Mouse (Mus musculus) ES-E14 (cell line): ENCODE results near the gene Dab2ip. TPM values are rescaled to one million over a fixed set of nuclear protein-coding genes. Genes with fewer than 3 reads are reported as not detected.

Source experiments
- DNase-seq: peaks from one replicate; pipeline ENCODE4 v3.0.0-alpha.2; 2013; ENCODE audit warnings: low read depth, low spot score
- H3K27ac ChIP-seq: 2 replicates; pipeline ENCODE4 v1.5.1; 2012; ENCODE audit warnings: low read depth, mild to moderate bottlenecking, low read length, moderate library complexity, mixed read lengths; ENCODE audit not compliant: poor library complexity, insufficient read depth, severe bottlenecking
- H3K36me3 ChIP-seq: 2 replicates; pipeline ENCODE4 v1.6.1; 2012; ENCODE audit warnings: mild to moderate bottlenecking, low read length, moderate library complexity, mixed read lengths; ENCODE audit not compliant: control insufficient read depth, poor library complexity, insufficient read depth, severe bottlenecking
- H3K4me1 ChIP-seq, 2 experiments: fragments of 150-350 bp in 1 of 2; sonication (generic) in 1 of 2; 2 replicates each; pipeline ENCODE4 v1.6.1; 2012; ENCODE audit warnings: low read length in 2 of 2, mild to moderate bottlenecking in 1 of 2, mixed read lengths in 1 of 2; ENCODE audit not compliant: control insufficient read depth in 2 of 2, insufficient read depth in 2 of 2, poor library complexity in 1 of 2
- H3K4me3 ChIP-seq, 2 experiments: fragments of 150-350 bp in 1 of 2; sonication (generic) in 1 of 2; 2 replicates each; pipeline ENCODE4 v1.5.1; 2012; ENCODE audit warnings: low read length in 2 of 2, low read depth in 1 of 2, mild to moderate bottlenecking in 1 of 2, mixed read lengths in 1 of 2; ENCODE audit not compliant: insufficient read depth in 1 of 2, poor library complexity in 1 of 2, severe bottlenecking in 1 of 2
- H3K9ac ChIP-seq: 2 replicates; pipeline ENCODE4 v1.6.1; 2012; ENCODE audit warnings: low read depth, mild to moderate bottlenecking, low read length, mixed read lengths; ENCODE audit not compliant: poor library complexity, insufficient read depth, severe bottlenecking
- H3K9me3 ChIP-seq: fragments of 150-350 bp; sonication (generic); 2 replicates; pipeline ENCODE4 v1.6.1; 2012; ENCODE audit warnings: low read depth, mild to moderate bottlenecking, low read length; ENCODE audit not compliant: control insufficient read depth, insufficient read depth
- CHD2 ChIP-seq: IDR thresholded peaks from 2 replicates; pipeline ENCODE4 v1.6.1; 2014; ENCODE audit warnings: mild to moderate bottlenecking, low read depth, low read length, inconsistent platforms
- HCFC1 ChIP-seq: IDR thresholded peaks from 2 replicates; pipeline ENCODE4 v1.6.1; 2012; ENCODE audit warnings: low read length, inconsistent platforms, borderline replicate concordance; ENCODE audit not compliant: insufficient read depth
- MAFK ChIP-seq: IDR thresholded peaks from 2 replicates; pipeline ENCODE4 v1.6.1; 2014; ENCODE audit warnings: mild to moderate bottlenecking, low read depth, low read length, inconsistent platforms; ENCODE audit not compliant: insufficient read depth
- ZC3H11A ChIP-seq: IDR thresholded peaks from 2 replicates; pipeline ENCODE4 v1.6.1; 2012; ENCODE audit warnings: low read depth, mild to moderate bottlenecking, inconsistent platforms, low read length, borderline replicate concordance
- ZNF384 ChIP-seq: IDR thresholded peaks from 2 replicates; pipeline ENCODE4 v1.6.1; 2012; ENCODE audit warnings: low read depth, low read length, inconsistent platforms
- in situ Hi-C, 2 experiments: fragments of 600-800 bp; cut with MboI; formaldehyde crosslinking; loops; one replicate each; pipeline ENCODE4 v1.15.1; 2025; ENCODE audit warnings: low sequenced_read_pairs in 2 of 2, inconsistent platforms in 1 of 2; ENCODE audit not compliant: unreplicated experiment in 2 of 2
- total RNA-seq: library from RNA; depleted of rRNA; stranded (reverse); fragments of 300-350 nt; gene quantifications from 2 replicates; pipeline ENCODE4 v1.2.3, GENCODE M21; 2012; rRNA removed

Dab2ip gene
- total RNA-seq: 46.9 and 70.6 TPM in 2 replicates

GRCm38 (mm10) chr2:35557911-35558825, at the start of gene Dab2ip:
TSS of gene Dab2ip (plus strand) at chr2:35558266.
- TF ChIP-seq ZNF384 (no peak), HCFC1 (no peak), ZC3H11A (no peak), MAFK (no peak), CHD2 (no peak)
- H3K4me1 ChIP-seq: no peaks in the 10 kb centered on the region
- DNase-seq: no peak
- H3K9me3 ChIP-seq: no peaks in the 10 kb centered on the region
- no peaks in the 10 kb centered on the region for H3K36me3 ChIP-seq
- H3K27ac ChIP-seq: no peak within 1 kb of the TSS
- in situ Hi-C loops: no loop called here
- peak within 1 kb of the TSS; percentile 52 to 54; a peak in 3 of 4 replicates for H3K4me3 ChIP-seq
- peak within 1 kb of the TSS; percentile 57 for H3K9ac ChIP-seq

- in situ Hi-C loops: no loop called here
- H3K4me1 ChIP-seq: peaks cover 8 to 24% of the 10 kb centered on the region in 2 experiments; a peak in 3 of 4 replicates
- H3K36me3 ChIP-seq: no peaks in the 10 kb centered on the region
- no peak for DNase-seq
- H3K9ac ChIP-seq: no peak overlapping the region
- no peak overlapping the region for H3K27ac ChIP-seq
- no peaks in the 10 kb centered on the region for H3K9me3 ChIP-seq
- H3K4me3 ChIP-seq: no peak overlapping the region
- TF ChIP-seq CHD2 (no peak), HCFC1 (no peak), ZNF384 (no peak), MAFK (no peak), ZC3H11A (no peak)
Observed at GRCm38 (mm10) chr2:35508597-35509342, 49.3 kb upstream of the Dab2ip start.

DNA sequence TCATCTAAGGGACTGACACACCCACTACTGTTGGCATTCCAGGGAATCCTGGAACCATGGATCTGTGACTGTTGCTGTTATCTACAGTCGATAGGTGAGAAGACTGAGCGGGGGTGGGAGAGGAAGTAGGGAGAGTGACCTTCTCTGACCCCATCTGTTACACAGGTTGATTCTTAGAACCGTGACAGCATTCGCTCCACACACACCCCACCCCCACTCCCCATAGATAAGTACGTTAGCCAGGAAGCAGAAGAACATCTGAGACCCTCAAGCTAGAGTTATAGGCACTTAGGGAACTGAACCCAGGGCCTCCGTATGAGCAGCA, 48.8 kb upstream of the Dab2ip start:
- no peaks in the 10 kb centered on the region for H3K9me3 ChIP-seq
- H3K36me3 ChIP-seq: no peaks in the 10 kb centered on the region
- no peak overlapping the region for H3K27ac ChIP-seq
- in situ Hi-C loops: no loop called here
- H3K4me1 ChIP-seq: peaks cover 8 to 24% of the 10 kb centered on the region in 2 experiments; a peak in 3 of 4 replicates
- no peak for DNase-seq
- TF ChIP-seq ZNF384: no peak
- no peak for TF ChIP-seq ZC3H11A
- no peak for TF ChIP-seq MAFK
- no peak for TF ChIP-seq HCFC1
- no peak for TF ChIP-seq CHD2
- H3K4me3 ChIP-seq: no peak overlapping the region
- H3K9ac ChIP-seq: no peak overlapping the region

GRCm38 (mm10) chr2:35509888-35510287, 48.2 kb upstream of the Dab2ip start:
- in situ Hi-C loops: no loop called here
- no peak overlapping the region for H3K4me3 ChIP-seq
- no peak overlapping the region; the same call in 1 of the 2 replicates for H3K9ac ChIP-seq
- TF ChIP-seq HCFC1: no peak
- TF ChIP-seq ZNF384: no peak
- no peak for TF ChIP-seq MAFK
- H3K27ac ChIP-seq: no peak overlapping the region
- H3K36me3 ChIP-seq: no peaks in the 10 kb centered on the region
- DNase-seq: no peak
- peaks cover 8 to 24% of the 10 kb centered on the region in 2 experiments; a peak in 3 of 4 replicates for H3K4me1 ChIP-seq
- no peaks in the 10 kb centered on the region for H3K9me3 ChIP-seq
